Mouse (Mus musculus): ENCODE measurements around the gene Gm48552.

GRCm38 (mm10) chr10:81363436-81364346, 25.1 kb upstream of the Gm48552 start:
- TF ChIP-seq POLR2A (IDR thresholded peaks at IDR 0.05; ENCODE audit: low read depth, low read length) (no peak), CTCF (conservative IDR thresholded peaks at IDR 0.05; ENCODE audit: insufficient read depth, insufficient read length, low read depth, low read length) (no peak)

All from kidney, adult 2 months (tissue).